Mouse (Mus musculus): Measurements from ENCODE around the gene Celf5. TPM values are rescaled to one million over a fixed set of nuclear protein-coding genes. Genes with fewer than 3 reads are reported as not detected.

The Celf5 gene
- total RNA-seq, 2 experiments from 2014 or later: 3.5 to 4.2 TPM

- no peak for DNase-seq (ENCODE audit: low spot score in 2 of 2)
Measured at GRCm38 (mm10) chr10:81481605-81482532, 640 bp downstream of the Celf5 start.

GRCm38 (mm10) chr10:81474461-81474860 lies 8.0 kb downstream of the Celf5 start:
- DNase-seq (ENCODE audit: low spot score in 2 of 2): no peak

GRCm38 (mm10) chr10:81473003-81473451 lies 9.5 kb downstream of the Celf5 start:
- no peak for DNase-seq (ENCODE audit: low spot score in 2 of 2)

- no peak for DNase-seq (ENCODE audit: low spot score in 2 of 2)
Measured at GRCm38 (mm10) chr10:81472403-81473002, 10.0 kb downstream of the Celf5 start.

GRCm38 (mm10) chr10:81470454-81470853 lies 12.1 kb downstream of the Celf5 start:
- DNase-seq (ENCODE audit: low spot score in 2 of 2): no peak

GRCm38 (mm10) chr10:81469253-81469652 lies 13.3 kb downstream of the Celf5 start:
- no peak for DNase-seq (ENCODE audit: low spot score in 2 of 2)

- no peak for DNase-seq (ENCODE audit: low spot score in 2 of 2)
Measured at GRCm38 (mm10) chr10:81467670-81468235, 14.8 kb downstream of the Celf5 start.

- no peak for DNase-seq (ENCODE audit: low spot score in 2 of 2)
Measured at GRCm38 (mm10) chr10:81466881-81467280, 15.6 kb downstream of the Celf5 start.

GRCm38 (mm10) chr10:81466066-81466465 lies 16.4 kb downstream of the Celf5 start:
- no peak for DNase-seq (ENCODE audit: low spot score in 2 of 2)

- DNase-seq (ENCODE audit: low spot score in 2 of 2): no peak
Measured at GRCm38 (mm10) chr10:81465265-81465645, 17.3 kb downstream of the Celf5 start.

GRCm38 (mm10) chr10:81464405-81465264 lies 17.9 kb downstream of the Celf5 start:
- DNase-seq (ENCODE audit: low spot score in 2 of 2): no peak

GRCm38 (mm10) chr10:81463531-81463930 lies 19.0 kb downstream of the Celf5 start:
- DNase-seq (ENCODE audit: low spot score in 2 of 2): no peak

- DNase-seq (ENCODE audit: low spot score in 2 of 2): no peak
Measured at GRCm38 (mm10) chr10:81462917-81463316, 19.6 kb downstream of the Celf5 start.

GRCm38 (mm10) chr10:81462415-81462804 lies 20.1 kb downstream of the Celf5 start:
- no peak for DNase-seq (ENCODE audit: low spot score in 2 of 2)

- no peak for DNase-seq (ENCODE audit: low spot score in 2 of 2)
Measured at GRCm38 (mm10) chr10:81461673-81462414, 20.7 kb downstream of the Celf5 start.

- no peak for DNase-seq (ENCODE audit: low spot score in 2 of 2)
Measured at GRCm38 (mm10) chr10:81460951-81461350, 21.6 kb downstream of the Celf5 start.

- DNase-seq (ENCODE audit: low spot score in 2 of 2): no peak
Measured at GRCm38 (mm10) chr10:81460471-81460870, 22.0 kb downstream of the Celf5 start.

GRCm38 (mm10) chr10:81459399-81459798 lies 23.1 kb downstream of the Celf5 start:
- DNase-seq (ENCODE audit: low spot score in 2 of 2): no peak

- no peak for DNase-seq (ENCODE audit: low spot score in 2 of 2)
Measured at GRCm38 (mm10) chr10:81458267-81458666, 24.2 kb downstream of the Celf5 start.

GRCm38 (mm10) chr10:81457624-81458023 lies 24.9 kb downstream of the Celf5 start:
- no peak for DNase-seq (ENCODE audit: low spot score in 2 of 2)

All from adrenal gland, postnatal 4 days (tissue).